Mouse (Mus musculus): ENCODE results near the gene Rrp1b.
A peak's percentile ranks its signal among the peaks of the same experiment; 100 is the strongest.
"Not testable (repeated sequence)": the region's sequence is repeated elsewhere in the genome, so short reads cannot be mapped to it uniquely, and the experiment has no call there.

The Rrp1b gene

DNA sequence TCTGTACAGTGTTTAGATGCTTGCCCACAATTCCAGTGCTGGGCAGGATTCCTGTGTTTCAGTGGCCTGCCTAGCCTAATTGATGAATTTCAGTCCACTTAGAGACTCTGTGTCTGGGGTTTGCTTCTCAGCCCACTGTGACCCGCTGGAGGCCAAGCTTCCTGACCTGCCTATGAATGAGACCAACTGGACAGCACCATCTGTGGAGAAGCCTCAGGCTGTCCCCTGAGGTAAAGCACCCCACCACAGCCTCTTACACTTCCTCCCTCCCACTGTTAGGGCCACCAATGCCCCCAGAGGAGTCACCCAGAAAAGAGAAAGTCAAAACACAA is 55.1 kb downstream of the Rrp1b start:
- no peak for DNase-seq (ENCODE audit: low read depth)

GRCm38 (mm10) chr17:32091364-32092240 is 55.7 kb downstream of the Rrp1b start:
- peak; percentile 88 for DNase-seq (ENCODE audit: low read depth)

- DNase-seq (ENCODE audit: low read depth) = no peak
Observed at GRCm38 (mm10) chr17:32092241-32092619, 56.3 kb downstream of the Rrp1b start.

- DNase-seq (ENCODE audit: low read depth) = no peak
Observed at GRCm38 (mm10) chr17:32092895-32093294, 57.0 kb downstream of the Rrp1b start.

DNA sequence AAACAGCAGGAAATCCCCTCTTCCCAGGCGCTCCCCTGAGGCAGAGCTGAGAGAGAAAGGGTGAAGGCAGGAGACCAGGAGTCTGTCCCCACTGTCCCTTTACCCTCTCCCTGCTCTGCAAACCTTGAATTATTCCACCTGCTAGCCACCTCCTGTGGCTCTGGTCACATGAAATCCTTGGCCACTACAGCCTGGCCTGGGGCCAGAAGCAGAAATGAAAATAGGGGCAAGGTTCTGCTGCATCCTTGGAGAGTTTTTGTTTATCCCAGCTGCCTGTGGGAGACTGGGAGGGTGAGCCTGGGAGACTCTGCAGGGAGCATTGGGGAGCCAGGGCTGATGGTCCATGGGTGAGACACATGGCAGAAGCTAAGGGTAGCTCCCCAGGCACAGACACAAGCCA is 61.8 kb downstream of the Rrp1b start:
- no peak for DNase-seq (ENCODE audit: low read depth)

DNA sequence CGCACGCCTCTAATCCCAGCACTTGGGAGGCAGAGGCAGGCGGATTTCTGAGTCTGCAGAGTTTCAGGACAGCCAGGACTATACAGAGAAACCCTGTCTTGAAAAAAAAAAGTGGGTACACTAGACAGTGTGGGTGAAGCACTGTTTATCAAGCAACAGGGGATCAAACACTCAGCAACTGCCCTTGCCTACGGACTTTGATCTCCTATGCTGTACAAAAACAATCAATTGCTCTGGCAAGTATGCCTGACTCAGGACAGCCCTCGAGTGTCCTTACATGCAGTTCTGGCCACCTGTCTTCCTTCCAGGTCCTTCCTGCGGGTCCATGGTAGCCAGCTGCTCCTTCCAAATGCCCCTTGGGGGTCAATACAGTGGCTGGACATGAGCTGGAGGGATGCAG is 63.0 kb downstream of the Rrp1b start:
- DNase-seq (ENCODE audit: low read depth) = not testable (repeated sequence)

GRCm38 (mm10) chr17:32099574-32099942 is 63.7 kb downstream of the Rrp1b start:
- no peak for DNase-seq (ENCODE audit: low read depth)

DNA sequence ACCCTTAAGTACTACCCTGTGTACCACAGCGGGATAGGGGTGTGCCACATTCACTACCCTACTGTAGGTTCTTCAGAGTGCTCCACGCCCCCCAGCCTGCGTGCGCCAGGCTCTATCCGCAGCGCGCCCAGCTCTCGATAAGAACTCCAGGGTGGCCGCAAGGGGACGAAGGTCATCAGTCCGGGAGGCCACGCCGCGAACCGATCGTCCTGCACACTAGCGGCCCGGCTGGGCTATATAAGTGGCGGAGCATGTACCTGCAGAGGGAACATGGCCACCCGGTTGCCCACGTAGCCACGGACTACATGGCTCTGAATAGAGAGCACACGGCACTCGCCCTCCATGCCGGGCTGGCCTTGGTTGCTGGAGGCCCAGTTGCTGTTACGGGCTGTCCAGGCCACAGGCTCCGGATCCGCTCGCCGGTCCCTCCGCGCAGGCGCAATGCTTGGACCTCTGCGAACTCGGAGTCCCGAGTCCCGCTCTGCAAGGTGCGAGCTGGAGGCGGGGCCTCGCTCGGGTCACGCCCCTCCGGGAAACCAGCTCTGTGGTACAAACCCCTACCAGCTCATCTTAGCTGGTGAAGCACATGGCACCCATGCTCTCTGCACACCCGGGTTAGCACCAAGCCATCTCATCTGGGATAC is 64.2 kb downstream of the Rrp1b start:
- no peak for DNase-seq (ENCODE audit: low read depth)

- no peak for DNase-seq (ENCODE audit: low read depth)
Observed at GRCm38 (mm10) chr17:32103054-32103453, 67.2 kb downstream of the Rrp1b start.

DNA sequence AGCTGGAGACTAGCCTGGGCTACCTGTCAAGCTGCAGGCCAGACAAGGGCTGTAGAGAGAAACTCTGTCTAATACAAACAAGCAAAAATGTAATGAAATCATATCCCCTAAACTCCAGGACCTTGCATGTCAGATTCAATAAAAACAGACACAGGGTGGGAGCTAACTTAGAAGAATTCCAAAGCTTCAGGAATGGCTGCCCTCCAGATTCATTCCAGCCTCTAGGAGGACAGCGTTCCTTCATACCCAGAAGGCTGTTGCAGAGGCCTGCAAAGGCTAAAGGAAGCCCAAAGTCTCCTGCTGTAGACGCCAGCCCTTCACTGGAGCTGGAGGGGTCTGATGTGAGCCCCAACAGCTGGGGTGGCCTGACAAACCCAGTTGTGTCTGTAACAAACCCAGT is 70.5 kb downstream of the Rrp1b start:
- DNase-seq (ENCODE audit: low read depth) = no peak

DNA sequence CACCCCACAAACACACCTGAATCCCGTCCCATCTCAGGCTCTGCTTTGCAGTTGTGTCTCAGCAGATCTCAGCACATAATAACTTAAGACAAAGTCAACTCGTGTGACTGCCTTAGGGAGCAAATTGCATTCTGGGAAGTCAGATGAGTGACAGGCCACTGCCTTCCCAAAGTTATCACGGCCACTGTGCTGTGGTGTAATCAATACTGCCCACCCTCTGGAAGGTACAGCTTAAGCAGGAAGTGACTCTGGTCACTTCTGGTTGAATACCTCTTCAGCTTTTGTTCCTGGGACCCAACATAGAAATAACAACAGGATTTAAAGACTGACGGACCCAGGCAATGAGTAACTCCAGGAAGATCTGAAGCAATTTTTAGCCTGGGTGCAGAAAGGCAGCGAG is 72.0 kb downstream of the Rrp1b start:
- DNase-seq (ENCODE audit: low read depth) = no peak

DNA sequence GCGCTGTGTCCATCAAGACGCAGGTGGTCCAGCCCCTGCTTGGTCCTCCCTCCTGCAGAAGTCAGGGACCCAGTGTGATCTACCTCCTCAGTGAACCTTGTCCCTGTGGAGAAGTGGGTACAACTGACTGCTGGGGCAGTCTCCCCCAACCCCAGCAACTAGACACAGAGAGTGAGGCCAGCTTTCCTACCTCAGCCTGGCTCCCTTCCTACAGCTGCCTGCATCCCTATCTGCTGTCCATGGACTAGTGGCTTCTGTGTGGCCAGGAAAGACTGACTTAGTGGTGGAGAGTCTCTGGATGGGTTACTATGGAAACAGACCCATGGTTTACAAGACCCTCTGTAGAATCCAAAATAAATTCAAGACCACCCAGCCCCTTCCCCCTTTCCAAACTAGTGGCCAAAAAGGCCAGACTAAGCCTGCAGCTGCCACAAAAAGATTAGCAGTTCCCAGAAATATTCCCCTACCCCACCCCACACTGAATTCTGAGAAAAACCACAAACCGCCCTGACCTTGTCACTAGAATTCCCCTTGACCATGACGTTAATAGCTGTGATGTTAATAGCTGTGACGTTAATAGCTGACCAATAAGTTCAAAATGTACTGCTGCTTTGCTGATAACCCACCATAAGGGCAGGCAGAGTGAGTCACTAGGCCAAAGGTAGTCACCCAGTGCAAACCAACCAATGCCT is 72.6 kb downstream of the Rrp1b start:
- peak; percentile 78 for DNase-seq (ENCODE audit: low read depth)

- DNase-seq (ENCODE audit: low read depth) = no peak
Observed at GRCm38 (mm10) chr17:32109201-32109940, 73.5 kb downstream of the Rrp1b start.

- DNase-seq (ENCODE audit: low read depth) = no peak
Observed at GRCm38 (mm10) chr17:32110424-32110823, 74.5 kb downstream of the Rrp1b start.

GRCm38 (mm10) chr17:32110980-32111780 is 75.3 kb downstream of the Rrp1b start:
- DNase-seq (ENCODE audit: low read depth) = no peak
